Mouse (Mus musculus): ENCODE data around the gene Ddb2.

- TF ChIP-seq CTCF (IDR thresholded peaks at IDR 0.05; ENCODE audit: extremely low read depth, insufficient read depth, low read length) (no peak), POLR2A (IDR thresholded peaks at IDR 0.05; ENCODE audit: extremely low read depth, insufficient read depth, low read length) (no peak)
Measured at GRCm38 (mm10) chr2:91179825-91180224, 57.0 kb downstream of the Ddb2 start.
